Mouse (Mus musculus) gastrocnemius, postnatal 25 days (tissue): ENCODE data around the gene Nynrin. TPM values are rescaled to one million over a fixed set of nuclear protein-coding genes. Genes with fewer than 3 reads are reported as not detected.

Experiments
- DNase-seq: peaks from one replicate; pipeline ENCODE4 v3.0.0; 2022
- long read RNA-seq, 2 experiments: library from polyadenylated mRNA; stranded (forward); transcript quantifications; one replicate each; pipeline ENCODE4 v2.0.0; 2021
- total RNA-seq, 2 experiments: library from RNA; stranded (reverse); gene quantifications; 1 replicate in 1 of 2; 2 replicates in 1 of 2; pipeline ENCODE4 v1.2.3; 2021

Gene Nynrin
- 1 to 10 TPM; 2.6 to 4.1 TPM for total RNA-seq
- long read RNA-seq, experiment 1 = 0 reads
- long read RNA-seq, experiment 2 = 0 reads

- peak; percentile 78 for DNase-seq
These were observed at the start of gene Nynrin for GRCm38 (mm10) chr14:55853621-55854285. Gene Nynrin, plus strand, starts transcription at chr14:55854010.

DNA sequence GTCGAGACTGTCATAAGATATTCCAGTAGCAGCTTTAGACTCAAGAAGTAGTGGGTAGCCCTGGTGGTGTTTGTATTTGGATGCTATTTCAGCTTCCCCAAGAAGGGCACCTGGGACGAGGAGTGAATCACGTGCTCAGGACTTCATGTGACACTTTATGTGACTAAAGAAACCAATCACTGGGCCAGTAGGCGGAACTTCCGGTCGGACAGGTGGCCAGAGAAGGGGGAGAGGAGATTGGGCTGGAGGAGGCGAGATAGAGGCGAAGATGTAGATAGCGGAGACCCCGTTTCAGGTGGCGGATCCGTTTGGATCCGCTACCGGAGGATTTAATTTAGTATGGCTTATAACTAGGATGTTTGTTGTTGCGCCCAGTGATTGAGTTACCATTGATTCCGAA, 38.9 kb upstream of the Nynrin start:
- DNase-seq = peak; percentile 55

DNA sequence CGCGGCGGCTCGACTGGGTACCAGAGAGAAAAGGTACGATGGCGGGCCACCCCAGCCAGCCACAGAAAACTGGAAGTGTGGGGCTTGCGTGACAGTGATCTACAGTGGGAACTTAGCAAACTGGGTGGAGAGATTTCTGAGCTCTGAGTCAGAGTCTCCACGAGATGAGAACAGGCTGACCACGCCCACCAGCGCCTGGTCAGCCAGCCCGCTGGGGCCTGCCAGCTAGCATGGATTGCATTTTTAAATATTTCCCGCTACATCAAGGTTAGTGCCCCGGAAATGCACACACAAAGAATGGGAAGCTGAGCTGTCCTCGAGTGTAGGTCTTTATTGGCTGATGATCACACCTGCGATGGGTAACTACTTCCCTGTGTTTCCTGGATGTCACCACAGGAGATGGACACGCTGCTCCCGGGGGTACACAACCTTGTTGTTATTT, 38.5 kb upstream of the Nynrin start:
- peak; percentile 55 for DNase-seq

DNA sequence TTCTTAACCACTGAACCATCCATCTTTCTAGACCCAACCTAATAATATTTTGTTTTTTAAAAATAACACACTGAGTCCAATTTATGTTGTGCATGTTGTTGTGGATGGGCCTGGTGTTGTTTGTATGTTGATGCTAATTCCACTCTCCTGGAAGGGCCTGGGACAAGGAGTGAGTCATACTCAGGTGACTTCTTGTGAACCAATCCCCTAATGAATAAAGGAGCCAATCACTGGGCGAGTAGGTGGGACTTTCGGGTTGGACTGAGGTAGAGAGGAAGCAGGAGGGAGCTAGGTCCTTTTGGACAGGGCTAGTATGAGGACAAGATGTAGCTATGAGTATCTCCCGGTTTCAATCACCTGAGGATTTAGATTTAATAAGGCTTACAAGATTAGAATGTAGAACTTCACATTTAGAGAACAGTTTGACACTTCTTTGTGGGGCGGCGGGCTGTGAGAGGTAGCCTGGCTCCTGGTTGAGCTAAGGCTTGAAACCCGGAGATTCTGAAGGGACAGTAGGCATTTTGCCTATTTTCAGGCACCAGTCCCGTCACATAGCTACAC, 33.9 kb upstream of the Nynrin start:
- DNase-seq = no peak

- no peak for DNase-seq
These were observed 33.2 kb upstream of the Nynrin start for GRCm38 (mm10) chr14:55820576-55820975.

GRCm38 (mm10) chr14:55822435-55822990, 31.3 kb upstream of the Nynrin start:
- peak; percentile 72 for DNase-seq

- peak; percentile 89 for DNase-seq
These were observed 30.6 kb upstream of the Nynrin start, which contains the start of gene Nfatc4 for GRCm38 (mm10) chr14:55822991-55823762. Gene Nfatc4, plus strand, starts transcription at chr14:55823144.

DNA sequence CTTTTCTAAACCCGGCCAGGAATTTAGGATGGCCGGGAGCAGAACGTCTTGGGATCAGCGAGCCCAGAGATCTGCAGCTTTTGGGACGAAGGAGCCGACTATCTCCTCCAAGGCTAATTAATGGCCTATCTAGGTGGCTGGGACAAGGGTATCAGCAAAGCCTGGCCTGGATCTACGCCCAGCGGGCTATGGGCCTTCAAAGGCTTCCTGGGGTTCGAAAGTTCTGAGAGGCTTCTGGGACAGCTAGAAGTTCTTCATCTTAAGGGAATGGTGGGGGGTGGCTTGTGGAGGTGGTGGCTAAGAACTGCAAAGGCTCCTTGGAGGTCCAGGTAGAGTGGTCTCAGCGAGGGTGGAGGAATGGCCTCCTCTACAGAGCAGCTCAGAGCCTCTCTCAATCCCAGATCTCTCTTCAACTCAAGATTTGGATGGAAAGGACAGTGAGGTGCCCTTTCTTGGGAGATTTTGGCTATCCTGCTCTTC, 29.8 kb upstream of the Nynrin start:
- DNase-seq = peak; percentile 33

DNA sequence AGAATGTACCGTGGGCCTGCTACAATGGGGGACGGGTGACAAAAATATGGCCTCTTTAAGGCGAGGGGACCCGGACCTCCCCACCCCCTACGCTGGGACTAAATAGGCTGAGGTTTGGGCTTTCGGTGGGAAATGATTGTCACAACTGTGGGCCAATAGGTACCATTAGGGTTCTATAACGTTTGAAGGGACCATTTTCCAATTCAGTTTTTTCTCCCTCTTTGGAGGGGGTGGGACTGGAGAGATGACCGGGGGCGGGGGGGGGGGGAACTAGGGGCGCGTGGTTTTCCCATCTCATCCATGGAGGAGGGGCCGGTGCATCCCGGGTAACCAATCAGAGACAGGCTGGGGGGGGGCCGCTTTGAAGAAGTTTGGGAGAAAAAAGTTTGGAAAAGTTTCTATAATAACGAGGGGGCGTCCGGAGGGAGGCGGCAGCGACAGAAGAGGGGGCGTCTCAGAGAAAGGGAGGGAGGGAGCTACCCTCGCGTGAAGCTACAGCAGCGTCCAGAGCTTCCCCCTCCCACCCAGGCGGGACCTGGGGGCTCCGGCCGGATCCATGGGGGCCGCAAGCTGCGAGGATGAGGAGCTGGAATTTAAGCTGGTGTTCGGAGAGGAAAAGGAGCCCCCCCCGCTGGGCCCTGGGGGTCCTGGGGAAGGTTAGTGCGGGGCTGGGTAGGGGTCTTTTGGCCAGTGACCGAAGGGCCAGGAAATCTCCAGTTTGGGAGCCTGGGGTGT, 29.2 kb upstream of the Nynrin start:
- DNase-seq = peak; percentile 66

- peak; percentile 51 for DNase-seq
These were observed 28.4 kb upstream of the Nynrin start for GRCm38 (mm10) chr14:55825216-55826051.

- DNase-seq = no peak
These were observed 27.7 kb upstream of the Nynrin start for GRCm38 (mm10) chr14:55826142-55826541.

DNA sequence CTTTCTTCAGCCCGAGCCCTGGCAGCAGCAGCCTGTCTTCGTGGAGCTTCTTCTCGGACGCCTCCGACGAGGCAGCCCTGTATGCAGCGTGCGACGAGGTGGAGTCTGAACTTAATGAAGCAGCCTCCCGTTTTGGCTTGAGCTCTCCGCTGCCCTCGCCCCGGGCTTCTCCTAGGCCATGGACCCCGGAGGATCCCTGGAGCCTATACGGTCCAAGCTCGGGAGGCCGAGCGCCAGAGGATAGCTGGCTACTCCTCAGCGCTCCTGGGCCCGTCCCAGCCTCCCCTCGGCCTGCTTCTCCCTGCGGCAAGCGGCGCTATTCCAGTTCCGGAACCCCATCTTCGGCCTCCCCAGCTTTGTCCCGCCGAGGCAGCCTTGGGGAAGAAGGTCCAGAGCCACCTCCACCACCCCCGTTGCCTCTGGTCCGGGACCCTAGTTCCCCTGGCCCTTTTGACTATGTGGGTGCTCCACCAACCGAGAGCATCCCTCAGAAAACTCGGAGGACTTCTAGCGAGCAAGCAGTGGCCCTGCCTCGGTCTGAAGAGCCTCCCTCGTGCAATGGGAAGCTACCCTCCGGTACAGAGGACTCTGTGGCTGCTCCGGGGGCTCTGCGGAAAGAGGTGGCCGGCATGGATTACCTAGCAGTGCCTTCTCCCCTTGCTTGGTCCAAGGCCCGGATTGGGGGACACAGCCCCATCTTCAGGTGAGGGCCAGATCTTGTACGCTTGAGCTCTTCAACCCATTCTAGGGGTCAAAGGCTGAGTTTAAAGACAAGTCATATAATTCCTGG, 27.1 kb upstream of the Nynrin start:
- DNase-seq = peak; percentile 31

DNA sequence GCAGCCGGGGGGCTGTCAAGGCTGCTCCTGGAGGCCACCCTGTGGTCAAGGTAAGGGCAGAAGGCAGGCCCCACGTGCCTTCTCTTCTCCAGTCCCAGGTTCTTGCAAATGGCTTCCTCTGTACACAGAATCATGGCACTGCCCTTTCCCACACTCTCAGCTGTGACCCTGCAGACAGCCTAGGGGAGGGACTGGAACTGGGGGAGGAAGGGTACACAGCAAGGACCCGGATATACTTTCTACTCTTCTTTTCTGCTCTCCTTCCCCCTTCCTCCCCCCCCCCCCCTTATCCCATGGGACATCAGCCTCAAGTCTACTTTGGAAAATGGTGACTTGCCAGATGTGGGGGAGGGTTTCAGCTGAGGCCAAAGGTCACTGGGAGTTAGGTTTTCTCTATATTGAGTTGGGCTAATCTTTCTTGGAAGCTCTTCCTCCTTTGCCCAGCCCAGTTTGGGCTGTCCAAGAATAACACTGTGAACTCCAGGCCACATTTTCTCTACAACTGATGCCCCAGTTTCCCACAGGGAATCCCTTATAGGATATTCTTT, 25.0 kb upstream of the Nynrin start:
- DNase-seq = no peak

GRCm38 (mm10) chr14:55829854-55830253, 24.0 kb upstream of the Nynrin start:
- peak; percentile 5 for DNase-seq

DNA sequence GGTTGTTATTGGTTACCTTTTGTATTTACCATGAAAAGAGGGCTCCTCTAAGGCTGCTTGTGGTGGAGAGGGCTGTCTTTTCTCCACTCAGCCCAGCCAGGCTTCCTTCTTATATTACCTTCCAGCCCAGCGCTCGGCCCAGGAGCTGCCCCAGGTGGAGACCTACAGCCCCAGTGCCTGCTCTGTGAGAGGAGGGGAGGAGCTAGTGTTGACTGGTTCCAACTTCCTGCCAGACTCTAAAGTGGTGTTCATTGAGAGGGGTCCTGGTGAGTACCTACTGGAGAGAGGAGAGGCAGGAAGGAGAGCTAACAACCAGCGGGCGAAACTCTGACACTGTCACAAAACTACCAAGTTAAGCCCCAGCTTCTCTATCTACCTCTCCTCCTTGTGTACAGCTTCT, 23.5 kb upstream of the Nynrin start:
- peak; percentile 3 for DNase-seq

DNA sequence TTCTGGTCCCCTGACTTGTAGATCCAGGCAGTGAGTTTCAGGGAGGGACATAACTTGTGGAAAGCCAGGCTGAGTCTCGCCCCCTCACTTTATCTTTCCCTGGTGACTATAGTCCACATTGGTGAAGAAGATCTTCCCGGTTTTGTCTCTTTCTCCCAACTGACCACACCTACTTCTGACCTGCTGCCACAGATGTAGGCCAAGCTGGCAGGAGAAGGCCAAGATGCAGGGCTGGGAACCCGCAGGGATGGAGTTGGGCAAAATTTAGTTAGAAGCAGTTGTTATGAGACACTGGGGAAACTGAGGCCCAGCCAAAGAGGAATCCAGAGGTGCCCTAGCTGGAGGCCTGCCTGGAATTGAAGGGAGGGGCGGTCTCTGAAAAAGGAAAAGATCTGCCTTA, 20.7 kb upstream of the Nynrin start:
- no peak for DNase-seq

DNA sequence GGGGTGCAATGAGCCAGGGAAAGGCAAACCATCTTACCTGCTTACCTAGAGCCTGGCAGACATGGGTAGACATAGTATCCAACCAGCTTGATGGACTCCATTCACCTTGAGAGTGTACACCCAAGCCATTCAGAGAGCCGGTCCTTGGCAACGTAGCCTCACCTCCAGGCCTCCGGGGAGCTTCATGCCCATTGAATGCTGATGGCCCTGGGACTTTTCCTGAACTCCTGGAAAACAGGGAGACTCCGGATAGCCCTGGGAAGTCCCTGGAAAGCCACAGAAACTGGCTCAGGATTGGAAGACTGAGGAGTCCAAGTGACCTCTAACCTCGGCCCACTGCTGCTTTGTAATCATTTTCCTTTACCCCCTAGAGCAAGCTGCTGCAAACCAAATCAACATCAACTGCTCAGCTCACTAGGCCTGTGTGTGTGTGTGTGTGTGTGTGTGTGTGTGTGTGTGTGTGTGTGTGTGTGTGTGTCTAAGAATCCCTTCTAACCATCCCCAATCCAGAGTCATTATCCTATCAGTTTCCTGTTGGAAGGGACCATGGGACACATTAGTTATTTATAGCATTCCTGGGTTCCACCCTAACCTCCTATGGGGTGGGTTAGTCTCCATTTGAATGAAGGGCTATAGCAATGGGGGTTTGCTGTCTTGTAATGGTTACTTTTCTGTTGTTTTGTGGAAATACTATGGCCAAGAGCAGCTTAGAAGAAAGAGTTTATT, 18.8 kb upstream of the Nynrin start:
- no peak for DNase-seq

DNA sequence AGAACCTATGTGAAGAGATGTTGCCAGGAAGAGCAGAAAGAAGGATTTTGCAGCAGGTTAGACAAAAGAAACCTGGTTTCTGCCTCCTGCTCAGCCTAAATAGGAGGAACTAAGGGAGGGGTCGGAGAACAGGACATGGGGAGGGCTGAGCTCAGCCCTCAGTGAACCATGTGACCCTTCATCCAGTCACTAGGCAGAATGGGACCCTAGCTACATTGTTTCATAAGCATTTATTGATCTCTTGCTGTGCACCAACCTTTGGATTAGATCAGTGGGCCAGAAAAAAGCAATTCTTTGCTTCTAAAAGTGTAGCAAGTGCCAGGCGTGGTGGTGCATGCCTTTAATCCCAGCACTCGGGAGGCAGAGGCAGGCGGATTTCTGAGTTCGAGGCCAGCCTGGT, 15.5 kb upstream of the Nynrin start:
- DNase-seq = no peak

GRCm38 (mm10) chr14:55838740-55839139, 15.1 kb upstream of the Nynrin start:
- no peak for DNase-seq
